Mouse (Mus musculus) MEL (cell line): ENCODE results near the gene Rgr.

Source experiments
- CTCF ChIP-seq, 3 experiments: IDR thresholded peaks in 2 of 3; conservative IDR thresholded peaks in 1 of 3; 2 replicates each; pipeline ENCODE4 v1.5.1; 2011 to 2012; ENCODE audit warnings: low read length in 3 of 3, low read depth in 2 of 3, mild to moderate bottlenecking in 2 of 3, improper control_type of control experiment in 1 of 3, inconsistent platforms in 1 of 3, mixed read lengths in 1 of 3, moderate library complexity in 1 of 3; ENCODE audit not compliant: control insufficient read depth in 1 of 3, insufficient read depth in 1 of 3, poor library complexity in 1 of 3, severe bottlenecking in 1 of 3
- GATA1 ChIP-seq: IDR thresholded peaks from 2 replicates; pipeline ENCODE4 v1.6.1; 2011; ENCODE audit warnings: low read depth, low read length, improper control_type of control experiment
- NRF1 ChIP-seq: IDR thresholded peaks from 2 replicates; pipeline ENCODE4 v1.6.1; 2014; ENCODE audit warnings: low read depth, mild to moderate bottlenecking, inconsistent platforms, low read length, improper control_type of control experiment, moderate library complexity; ENCODE audit not compliant: poor library complexity, insufficient read depth, severe bottlenecking
- POLR2A ChIP-seq, 2 experiments: IDR thresholded peaks; 2 replicates each; pipeline ENCODE4 v1.6.1; 2011 to 2012; ENCODE audit warnings: low read length in 2 of 2, mild to moderate bottlenecking in 2 of 2, control low read depth in 1 of 2, improper control_type of control experiment in 1 of 2, low read depth in 1 of 2, moderate library complexity in 1 of 2; ENCODE audit not compliant: control insufficient read depth in 1 of 2, insufficient read depth in 1 of 2, poor library complexity in 1 of 2
- SMC3 ChIP-seq: IDR thresholded peaks from 2 replicates; pipeline ENCODE4 v1.6.1; 2011; ENCODE audit warnings: low read depth, low read length, improper control_type of control experiment
- TAL1 ChIP-seq: IDR thresholded peaks from 2 replicates; pipeline ENCODE4 v1.6.1; 2012; ENCODE audit warnings: mild to moderate bottlenecking, inconsistent platforms, low read length, moderate library complexity, mixed read lengths
- TCF12 ChIP-seq: IDR thresholded peaks from 2 replicates; pipeline ENCODE4 v1.6.1; 2014; ENCODE audit warnings: low read depth, mild to moderate bottlenecking, inconsistent platforms, low read length, improper control_type of control experiment, moderate library complexity

DNA sequence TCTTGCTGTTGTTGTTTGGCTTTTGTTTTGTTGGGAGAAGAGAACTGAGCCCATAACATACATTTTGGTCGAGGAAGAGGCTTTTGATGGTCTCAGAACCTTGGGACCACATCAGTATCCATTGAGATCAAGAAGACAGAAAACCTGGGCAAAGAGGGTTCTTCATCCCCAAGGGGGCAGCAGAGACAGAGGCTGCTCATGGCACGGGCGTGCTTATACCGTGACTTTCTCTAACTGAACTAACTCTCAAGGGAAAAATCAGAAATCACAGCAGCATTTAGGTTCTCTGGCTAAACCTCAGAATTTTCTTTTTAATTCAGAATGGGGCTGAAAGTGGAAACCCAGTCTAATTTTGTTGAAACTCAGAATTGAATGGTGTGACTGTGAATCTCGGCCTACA lies 14.3 kb downstream of the Rgr start:
- TF ChIP-seq SMC3 (no peak), POLR2A (IDR thresholded peaks at IDR 0.05; ENCODE audit: control insufficient read depth in 1 of 2, insufficient read depth in 1 of 2, low read depth in 1 of 2, low read length in 2 of 2, poor library complexity in 1 of 2) (no peak), NRF1 (no peak), TCF12 (no peak), GATA1 (no peak), TAL1 (no peak), CTCF (IDR thresholded peaks at IDR 0.05 in 2 of 3, conservative IDR thresholded peaks at IDR 0.05 in 1 of 3; ENCODE audit: control insufficient read depth in 1 of 3, insufficient read depth in 1 of 3, low read depth in 2 of 3, low read length in 3 of 3, poor library complexity in 1 of 3, severe bottlenecking in 1 of 3) (peak in 2 of 3 experiments; percentile 28 to 29; a peak in 3 of 6 replicates)
